Mouse (Mus musculus) ES-Bruce4 (cell line): ENCODE measurements around the gene Chpf2.

Source experiments
- CTCF ChIP-seq: IDR thresholded peaks from one replicate; pipeline ENCODE4 v1.8.1; 2011; ENCODE audit warnings: low read depth, low read length
- POLR2A ChIP-seq: IDR thresholded peaks from one replicate; pipeline ENCODE4 v1.8.1; 2011; ENCODE audit warnings: low read length; ENCODE audit not compliant: insufficient read depth

GRCm38 (mm10) chr5:24623041-24623985, 36.8 kb downstream of the Chpf2 start:
- TF ChIP-seq POLR2A (no peak), CTCF (no peak)
